Mouse (Mus musculus) G1E (cell line): ENCODE measurements at regions not wholly inside any gene's neighbourhood (a gene's known extent, or its start where the extent isn't known, plus 50 kb on each side); places are given as distances from the start of the nearest gene placed in this dataset.

ENCODE experiments used
- ATAC-seq: 2 replicates; pipeline ENCODE4 v1.8.0; 2016; ENCODE audit warnings: mild to moderate bottlenecking; ENCODE audit not compliant: insufficient number of reproducible peaks, poor library complexity, low FRiP score, severe bottlenecking; ENCODE audit errors: extremely low read depth
- DNase-seq: peaks from one replicate; pipeline ENCODE4 v3.0.0; 2012; ENCODE audit warnings: low spot score
- H3K27me3 ChIP-seq: 2 replicates; pipeline ENCODE4 v1.6.1; 2012; ENCODE audit warnings: mild to moderate bottlenecking, low read length, inconsistent platforms; ENCODE audit not compliant: insufficient read depth
- H3K36me3 ChIP-seq: replicated peaks from 2 replicates; pipeline ENCODE3; 2012; ENCODE audit warnings: mild to moderate bottlenecking, inconsistent platforms
- H3K4me1 ChIP-seq: 2 replicates; pipeline ENCODE4 v1.6.1; 2012; ENCODE audit warnings: low read depth, low read length, inconsistent platforms, mixed read lengths; ENCODE audit not compliant: insufficient read depth
- H3K4me3 ChIP-seq: 2 replicates; pipeline ENCODE4 v1.5.1; 2012; ENCODE audit warnings: low read depth, mild to moderate bottlenecking, inconsistent platforms, low read length, moderate library complexity, mixed read lengths
- H3K9me3 ChIP-seq: replicated peaks from 2 replicates; pipeline ENCODE4 v1.6.1; 2012; ENCODE audit warnings: inconsistent platforms
- CTCF ChIP-seq: IDR thresholded peaks from 2 replicates; pipeline ENCODE4 v1.5.1; 2012; ENCODE audit warnings: low read depth, low read length, inconsistent platforms, mixed read lengths
- GATA1 ChIP-seq: IDR thresholded peaks from 2 replicates; pipeline ENCODE4 v1.6.1; 2012; ENCODE audit warnings: borderline replicate concordance, low read length, inconsistent platforms, mixed read lengths
- GATA2 ChIP-seq: IDR thresholded peaks from 2 replicates; pipeline ENCODE4 v1.6.1; 2012; ENCODE audit warnings: low read depth, low read length, inconsistent platforms, borderline replicate concordance
- POLR2AphosphoS5 ChIP-seq: IDR thresholded peaks from 2 replicates; pipeline ENCODE4 v1.6.1; 2012; ENCODE audit warnings: low read depth, low read length, inconsistent platforms; ENCODE audit not compliant: insufficient replicate concordance
- TAL1 ChIP-seq: conservative IDR thresholded peaks from 2 replicates; pipeline ENCODE4 v1.6.1; 2012; ENCODE audit warnings: low read depth, low read length, inconsistent platforms, mixed read lengths

DNA sequence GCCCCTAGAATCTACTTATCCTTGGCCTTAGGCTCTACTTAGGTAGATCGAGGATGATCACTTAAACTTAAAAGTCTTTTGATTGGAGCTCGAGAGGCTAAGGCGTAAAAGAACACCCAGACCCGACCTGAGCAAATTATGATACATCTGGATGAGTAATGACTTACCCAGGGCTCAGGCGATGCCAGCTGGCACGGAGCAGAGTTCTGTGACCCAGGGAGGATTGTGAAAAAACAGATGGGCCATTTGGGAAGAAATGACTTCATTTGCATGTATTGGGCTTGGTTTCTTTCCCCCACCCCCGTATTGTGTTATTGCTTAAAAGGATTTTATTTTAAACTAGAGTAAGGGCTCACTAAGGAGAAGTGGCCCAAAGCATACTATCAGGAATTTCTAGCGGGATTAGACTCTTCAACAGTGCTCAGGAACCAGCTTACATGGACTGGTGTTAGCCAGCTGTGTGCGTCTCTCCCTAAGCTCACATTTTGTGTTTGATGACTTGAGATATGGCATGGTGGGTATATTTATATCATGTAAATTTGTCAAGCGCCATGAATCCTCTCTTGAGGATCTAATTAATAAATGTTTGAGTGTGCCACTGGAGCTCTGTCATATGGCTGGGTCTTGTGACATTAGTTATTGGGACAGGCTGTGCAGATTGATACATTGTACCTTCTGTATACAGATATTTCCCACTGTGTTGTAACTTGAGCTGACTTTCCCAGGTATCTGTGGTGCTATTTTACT, 1991.9 kb upstream of the 5930422O12Rik start:
- TF ChIP-seq CTCF = no peak
- no peak for TF ChIP-seq POLR2AphosphoS5
- TF ChIP-seq TAL1 = no peak
- TF ChIP-seq GATA2 = no peak
- no peak for TF ChIP-seq GATA1
- Histone ChIP-seq H3K4me3 (no peak overlapping the region), H3K4me1 (no peaks in the 10 kb centered on the region), H3K36me3 (no peaks in the 10 kb centered on the region), H3K9me3 (no peaks in the 10 kb centered on the region), H3K27me3 (no peaks in the 10 kb centered on the region)
- ATAC-seq (no peak), DNase-seq (no peak)

DNA sequence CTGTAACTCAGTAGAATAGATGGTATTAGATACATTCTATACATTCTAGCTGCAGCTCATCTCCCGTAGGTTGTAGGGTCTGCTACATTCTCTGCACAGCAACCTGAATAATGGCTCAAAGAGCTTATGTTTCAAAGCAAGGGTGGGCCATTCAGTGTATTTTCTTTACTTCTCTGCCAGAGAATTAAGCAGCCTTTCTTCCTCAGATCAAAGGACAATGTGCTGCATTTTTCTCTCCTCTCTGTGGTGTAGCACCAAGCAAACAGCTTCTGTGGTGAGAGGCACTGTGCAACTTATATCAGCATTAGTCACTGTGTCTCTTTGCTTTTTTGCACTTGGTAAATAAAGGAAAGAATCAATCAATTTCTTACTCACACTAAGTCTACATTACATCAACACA, 1983.7 kb upstream of the 5930422O12Rik start:
- DNase-seq = no peak
- Histone ChIP-seq H3K27me3 (no peaks in the 10 kb centered on the region), H3K36me3 (no peaks in the 10 kb centered on the region), H3K9me3 (no peaks in the 10 kb centered on the region), H3K4me1 (no peaks in the 10 kb centered on the region), H3K4me3 (no peak overlapping the region)
- no peak for TF ChIP-seq GATA1
- TF ChIP-seq POLR2AphosphoS5 = no peak
- no peak for TF ChIP-seq GATA2
- no peak for TF ChIP-seq CTCF
- no peak for TF ChIP-seq TAL1
- ATAC-seq = no peak

DNA sequence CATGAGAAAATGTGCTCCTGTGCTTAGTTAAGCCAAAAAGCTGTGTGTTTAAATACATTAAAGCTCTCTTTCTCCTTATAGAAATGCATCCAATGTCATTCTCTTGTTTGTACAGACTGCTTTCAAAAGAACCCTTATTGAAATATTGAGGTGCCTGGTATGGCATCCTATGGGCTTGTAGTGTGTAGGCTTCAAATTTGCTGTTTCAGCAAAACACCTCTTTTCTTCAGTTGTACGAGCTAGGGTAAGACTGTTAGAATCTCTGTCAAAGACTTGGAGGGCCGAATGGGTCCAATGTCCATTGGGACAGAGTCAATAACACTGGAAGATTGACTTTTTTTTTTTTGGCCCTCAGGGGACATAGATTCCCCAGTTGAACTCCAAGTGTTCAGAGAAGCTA, 1980.5 kb upstream of the 5930422O12Rik start:
- no peak for ATAC-seq
- Histone ChIP-seq H3K27me3 (no peaks in the 10 kb centered on the region), H3K4me3 (no peak overlapping the region), H3K36me3 (no peaks in the 10 kb centered on the region), H3K4me1 (no peaks in the 10 kb centered on the region), H3K9me3 (no peaks in the 10 kb centered on the region)
- TF ChIP-seq GATA1 (no peak), CTCF (no peak), POLR2AphosphoS5 (no peak), TAL1 (no peak), GATA2 (no peak)
- no peak for DNase-seq

DNA sequence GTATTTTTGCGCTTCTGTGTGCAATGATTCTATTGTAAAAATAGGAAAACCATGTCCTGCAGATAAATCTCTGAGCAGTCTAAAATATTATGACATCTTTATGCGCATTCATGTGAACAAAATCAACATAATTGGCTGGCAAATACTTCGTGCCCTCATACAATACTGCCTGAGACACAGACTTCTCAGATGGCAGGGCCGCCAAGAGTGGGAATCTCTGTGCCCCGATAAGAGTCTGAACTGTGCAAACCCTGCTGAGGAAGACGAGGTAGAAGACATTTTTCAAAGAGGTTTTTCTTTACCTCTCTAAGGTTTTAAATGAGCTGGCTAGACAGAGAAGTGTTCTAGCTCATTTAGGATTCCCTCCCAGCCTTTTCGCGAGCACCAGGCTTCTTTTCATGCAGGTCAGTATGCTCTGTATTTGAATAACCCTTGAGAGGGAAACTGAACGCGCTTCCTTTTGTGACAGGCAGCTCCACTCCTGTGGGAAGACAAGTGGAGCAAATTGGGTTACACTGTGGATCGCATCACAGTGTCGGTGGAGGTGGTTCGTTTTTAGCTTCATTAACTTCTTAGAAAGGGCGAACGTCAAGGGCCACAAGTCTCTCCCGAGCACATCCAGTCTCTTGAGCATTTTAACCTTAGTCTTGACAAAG, 1973.6 kb upstream of the 5930422O12Rik start:
- DNase-seq (no peak), ATAC-seq (no peak)

DNA sequence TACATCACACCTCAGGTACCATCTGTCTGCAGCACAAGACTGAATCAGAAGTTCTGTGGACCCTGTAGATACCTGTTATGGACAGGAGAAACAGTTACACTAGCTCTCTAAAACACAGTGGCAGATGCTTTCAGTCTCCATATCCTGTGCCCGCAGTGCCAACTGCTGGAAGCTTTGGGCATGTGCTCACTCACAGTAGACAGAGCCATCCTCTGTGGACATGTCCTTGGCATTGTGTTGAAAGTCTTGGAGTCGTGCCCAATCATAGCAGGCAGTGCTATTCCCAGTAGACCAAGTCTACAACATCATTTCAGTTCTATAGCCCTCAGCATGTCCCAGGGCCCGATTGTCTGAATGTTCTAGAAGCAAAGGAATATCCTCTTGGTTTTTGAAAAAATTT, 1968.2 kb upstream of the 5930422O12Rik start:
- Histone ChIP-seq H3K36me3 (no peaks in the 10 kb centered on the region), H3K27me3 (no peaks in the 10 kb centered on the region), H3K9me3 (no peaks in the 10 kb centered on the region), H3K4me1 (no peaks in the 10 kb centered on the region), H3K4me3 (no peak overlapping the region)
- ATAC-seq (no peak), DNase-seq (no peak)
- TF ChIP-seq POLR2AphosphoS5 = no peak
- no peak for TF ChIP-seq GATA1
- TF ChIP-seq GATA2 = no peak
- no peak for TF ChIP-seq TAL1

More for the DNA sequence above, 1973.6 kb upstream of the 5930422O12Rik start:
- no peaks in the 10 kb centered on the region for H3K36me3 ChIP-seq
- no peaks in the 10 kb centered on the region for H3K4me1 ChIP-seq
- no peaks in the 10 kb centered on the region for H3K9me3 ChIP-seq
- H3K4me3 ChIP-seq = no peak overlapping the region
- H3K27me3 ChIP-seq = no peaks in the 10 kb centered on the region
- TF ChIP-seq GATA1 = no peak
